Mouse (Mus musculus): ENCODE results near the gene Pex6.

DNA sequence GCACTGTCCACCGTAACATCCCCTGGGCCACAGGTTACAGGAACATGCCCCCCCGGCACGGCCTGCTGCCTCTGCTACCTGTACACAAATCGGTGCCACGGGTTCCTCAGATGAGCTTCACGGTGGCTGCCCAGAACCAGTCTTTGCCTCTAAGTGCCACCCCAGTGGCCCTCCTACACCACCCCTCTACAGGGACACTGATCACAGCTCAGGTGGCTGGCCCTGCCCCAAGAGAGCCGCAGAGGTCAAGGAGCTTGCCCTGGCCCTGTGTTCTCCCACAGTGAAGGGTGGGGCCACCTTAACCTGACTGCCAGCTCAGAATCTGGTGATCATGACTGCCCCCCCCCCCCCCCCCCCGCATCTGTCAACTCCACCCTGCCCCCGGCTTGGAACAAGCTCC lies 32.8 kb upstream of the Pex6 start, which contains the start of gene Mea1:
- no peak for TF ChIP-seq CTCF (IDR thresholded peaks at IDR 0.05; ENCODE audit: low read depth, low read length)
- no peak for TF ChIP-seq GATA2 (IDR thresholded peaks at IDR 0.05; ENCODE audit: borderline replicate concordance, low read depth, low read length)
- no peak for TF ChIP-seq GATA1 (IDR thresholded peaks at IDR 0.05; ENCODE audit: borderline replicate concordance, low read length)
- TF ChIP-seq TAL1 (conservative IDR thresholded peaks at IDR 0.05; ENCODE audit: low read depth, low read length): no peak

Data from G1E (cell line).